Mouse (Mus musculus): ENCODE measurements around the gene Emid1. TPM values are rescaled to one million over a fixed set of nuclear protein-coding genes. Genes with fewer than 3 reads are reported as not detected.

Emid1 gene
- polyA plus RNA-seq, 1 experiment = 20.2 TPM

GRCm38 (mm10) chr11:5062860-5063505 lies 89.1 kb downstream of the Emid1 start:
- no peak overlapping the region for H3K27ac ChIP-seq (ENCODE audit: control insufficient read depth, insufficient read depth, low read depth, low read length, poor library complexity)
- TF ChIP-seq CTCF (IDR thresholded peaks at IDR 0.05; ENCODE audit: control insufficient read depth, insufficient read depth, low read length) (no peak), POLR2A (IDR thresholded peaks at IDR 0.05; ENCODE audit: borderline replicate concordance, control insufficient read depth, low read depth, low read length) (no peak)
- H3K4me1 ChIP-seq (ENCODE audit: control insufficient read depth, insufficient read depth, low read length) = peaks cover 1% of the 10 kb centered on the region; the same call in 1 of the 2 replicates
- WGBS = 66% methylated on average over 13 of the region's 13 CpGs
- no peak overlapping the region for H3K4me3 ChIP-seq (replicated peaks; ENCODE audit: control insufficient read depth, low read depth, low read length)

DNA sequence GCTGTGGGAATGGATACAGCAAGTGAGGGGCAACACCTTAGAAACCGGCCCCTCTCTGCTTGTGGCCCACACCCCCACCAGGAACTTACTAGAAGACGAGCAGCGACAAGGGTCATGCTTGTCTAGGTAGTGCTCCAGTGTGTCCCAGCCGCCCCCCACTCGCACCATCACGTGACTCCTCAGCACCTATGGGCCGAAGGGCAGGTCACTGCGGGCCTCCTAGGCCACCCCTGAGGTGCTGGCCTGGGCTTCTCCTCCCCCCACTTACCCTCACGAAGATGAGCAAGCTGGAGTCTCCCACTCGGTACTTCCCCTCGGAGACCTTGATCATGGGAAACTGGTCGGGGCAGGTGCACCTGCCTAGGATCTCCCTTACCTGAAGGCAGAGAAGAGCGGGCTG lies 89.7 kb downstream of the Emid1 start:
- Histone ChIP-seq H3K4me3 (replicated peaks; ENCODE audit: control insufficient read depth, low read depth, low read length) (no peak overlapping the region), H3K4me1 (ENCODE audit: control insufficient read depth, insufficient read depth, low read length) (peaks cover 1% of the 10 kb centered on the region; the same call in 1 of the 2 replicates), H3K27ac (ENCODE audit: control insufficient read depth, insufficient read depth, low read depth, low read length, poor library complexity) (peak overlapping the region; percentile 15; the same call in 1 of the 2 replicates)
- 27% methylated on average over 13 of the region's 13 CpGs for WGBS
- TF ChIP-seq CTCF (IDR thresholded peaks at IDR 0.05; ENCODE audit: control insufficient read depth, insufficient read depth, low read length) (no peak), POLR2A (IDR thresholded peaks at IDR 0.05; ENCODE audit: borderline replicate concordance, control insufficient read depth, low read depth, low read length) (no peak)

- Histone ChIP-seq H3K4me1 (ENCODE audit: control insufficient read depth, insufficient read depth, low read length) (peaks cover 1% of the 10 kb centered on the region; the same call in 1 of the 2 replicates), H3K27ac (ENCODE audit: control insufficient read depth, insufficient read depth, low read depth, low read length, poor library complexity) (no peak overlapping the region; the same call in 1 of the 2 replicates), H3K4me3 (replicated peaks; ENCODE audit: control insufficient read depth, low read depth, low read length) (no peak overlapping the region)
- 1% methylated on average over 62 of the region's 62 CpGs for WGBS
- TF ChIP-seq CTCF (IDR thresholded peaks at IDR 0.05; ENCODE audit: control insufficient read depth, insufficient read depth, low read length) (no peak), POLR2A (IDR thresholded peaks at IDR 0.05; ENCODE audit: borderline replicate concordance, control insufficient read depth, low read depth, low read length) (no peak)
Observed at GRCm38 (mm10) chr11:5061413-5062139, 90.5 kb downstream of the Emid1 start.

DNA sequence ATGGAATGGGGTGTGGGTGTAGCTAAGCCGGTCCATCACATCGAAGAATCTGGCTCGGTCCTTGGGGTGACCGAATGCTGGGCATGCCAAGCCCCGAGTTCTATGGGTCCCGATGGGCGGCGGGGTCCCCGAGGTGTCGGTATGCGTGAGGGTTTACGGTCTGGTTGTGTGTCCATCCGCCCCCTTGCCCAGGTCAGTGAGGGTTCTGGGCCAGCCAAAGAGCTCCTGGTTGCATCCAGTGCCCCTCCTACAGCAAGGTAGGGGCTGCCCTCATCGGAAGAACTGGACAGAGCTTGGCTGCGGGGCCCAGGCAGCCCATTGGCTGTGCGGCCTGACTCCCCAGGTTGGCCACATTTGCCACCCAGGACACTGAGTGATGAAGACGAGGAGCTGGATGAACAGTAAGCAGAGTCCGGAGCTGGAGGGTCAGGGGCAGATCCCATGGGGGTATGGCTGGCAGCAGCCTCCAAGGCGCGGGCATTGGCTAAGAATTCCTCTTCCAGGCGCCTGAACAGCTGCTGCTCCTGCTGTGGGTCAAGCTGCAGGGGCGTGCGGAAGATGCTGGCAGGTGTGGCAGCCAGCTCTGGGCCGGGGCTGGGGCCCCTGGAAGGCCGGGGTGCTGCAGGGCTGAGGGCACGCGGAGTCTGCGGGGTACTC lies 91.2 kb downstream of the Emid1 start:
- no peak overlapping the region for H3K27ac ChIP-seq (ENCODE audit: control insufficient read depth, insufficient read depth, low read depth, low read length, poor library complexity)
- 62% methylated on average over 28 of the region's 28 CpGs for WGBS
- no peak overlapping the region for H3K4me3 ChIP-seq (replicated peaks; ENCODE audit: control insufficient read depth, low read depth, low read length)
- no peak for TF ChIP-seq POLR2A (IDR thresholded peaks at IDR 0.05; ENCODE audit: borderline replicate concordance, control insufficient read depth, low read depth, low read length)
- no peak for TF ChIP-seq CTCF (IDR thresholded peaks at IDR 0.05; ENCODE audit: control insufficient read depth, insufficient read depth, low read length)
- peaks cover 1% of the 10 kb centered on the region; the same call in 1 of the 2 replicates for H3K4me1 ChIP-seq (ENCODE audit: control insufficient read depth, insufficient read depth, low read length)

DNA sequence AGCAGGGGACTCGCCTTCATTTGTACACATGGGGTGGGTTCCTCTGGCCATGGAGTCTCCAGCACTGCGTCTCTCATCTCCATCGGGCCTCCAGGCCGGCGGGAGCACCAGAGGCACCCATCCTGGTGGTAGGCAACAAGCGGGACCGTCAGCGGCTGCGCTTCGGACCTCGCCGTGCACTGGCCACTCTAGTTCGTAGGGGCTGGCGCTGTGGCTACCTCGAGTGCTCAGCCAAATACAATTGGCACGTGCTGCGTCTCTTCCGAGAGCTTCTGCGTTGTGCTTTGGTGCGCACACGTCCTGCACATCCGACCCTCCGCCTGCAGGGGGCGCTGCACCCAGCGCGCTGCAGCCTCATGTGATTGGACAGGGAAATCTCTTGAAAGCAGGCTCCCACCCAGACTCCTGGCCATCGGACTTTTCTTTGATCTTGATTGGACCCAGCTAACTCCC lies 92.3 kb downstream of the Emid1 start:
- H3K4me1 ChIP-seq (ENCODE audit: control insufficient read depth, insufficient read depth, low read length) = no peaks in the 10 kb centered on the region; the same call in 1 of the 2 replicates

DNA sequence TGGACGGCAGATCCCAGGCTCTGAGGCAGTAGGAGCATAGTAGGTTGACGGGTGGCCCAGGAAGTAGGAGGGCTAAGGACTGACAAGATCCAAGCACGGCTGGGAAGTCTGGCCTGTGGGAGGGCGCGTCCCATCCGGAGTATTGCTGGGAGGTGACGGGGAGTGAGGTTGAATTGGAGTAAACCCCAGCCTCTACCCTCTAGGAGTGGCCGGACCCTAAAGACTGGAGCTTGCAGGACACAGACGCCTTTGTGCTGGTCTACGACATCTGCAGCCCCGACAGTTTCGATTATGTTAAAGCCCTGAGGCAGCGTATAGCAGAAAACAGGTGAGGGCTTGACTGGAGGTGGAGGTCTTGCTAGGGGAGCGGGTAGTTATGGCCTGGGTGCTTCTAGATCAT lies 92.8 kb downstream of the Emid1 start:
- Histone ChIP-seq H3K4me1 (ENCODE audit: control insufficient read depth, insufficient read depth, low read length) (no peaks in the 10 kb centered on the region; the same call in 1 of the 2 replicates), H3K4me3 (replicated peaks; ENCODE audit: control insufficient read depth, low read depth, low read length) (no peak overlapping the region), H3K27ac (ENCODE audit: control insufficient read depth, insufficient read depth, low read depth, low read length, poor library complexity) (no peak overlapping the region)
- TF ChIP-seq POLR2A (IDR thresholded peaks at IDR 0.05; ENCODE audit: borderline replicate concordance, control insufficient read depth, low read depth, low read length) = no peak
- no peak for TF ChIP-seq CTCF (IDR thresholded peaks at IDR 0.05; ENCODE audit: control insufficient read depth, insufficient read depth, low read length)
- 37% methylated on average over 14 of the region's 14 CpGs for WGBS

More for the DNA sequence above, 92.3 kb downstream of the Emid1 start:
- no peak overlapping the region for H3K4me3 ChIP-seq (replicated peaks; ENCODE audit: control insufficient read depth, low read depth, low read length)
- H3K27ac ChIP-seq (ENCODE audit: control insufficient read depth, insufficient read depth, low read depth, low read length, poor library complexity) = no peak overlapping the region
- TF ChIP-seq POLR2A (IDR thresholded peaks at IDR 0.05; ENCODE audit: borderline replicate concordance, control insufficient read depth, low read depth, low read length) = peak; percentile 19; the same call in 1 of the 2 replicates
- TF ChIP-seq CTCF (IDR thresholded peaks at IDR 0.05; ENCODE audit: control insufficient read depth, insufficient read depth, low read length) = peak; percentile 81
- WGBS = 15% methylated on average over 27 of the region's 27 CpGs

DNA sequence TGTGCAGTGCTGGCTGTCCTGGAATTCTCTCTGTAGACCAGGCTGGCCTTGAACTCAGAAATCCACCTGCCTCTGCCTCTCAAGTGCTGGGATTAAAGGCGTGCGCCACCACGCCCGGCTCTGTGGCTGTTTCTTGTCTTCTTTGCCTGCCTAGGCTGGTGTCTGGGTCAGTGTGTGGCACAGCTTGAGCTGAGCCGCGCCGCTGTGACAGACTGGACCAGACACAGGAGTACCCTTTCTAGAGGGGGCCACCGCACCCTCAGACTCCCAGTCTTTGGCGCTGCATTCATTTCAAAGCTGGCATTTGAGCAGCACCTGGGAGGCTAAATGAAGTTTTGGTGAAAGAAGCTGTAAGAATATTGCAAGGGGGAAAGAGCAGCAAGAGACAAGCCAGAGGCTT lies 93.3 kb downstream of the Emid1 start:
- no peak overlapping the region for H3K4me3 ChIP-seq (replicated peaks; ENCODE audit: control insufficient read depth, low read depth, low read length)
- 29% methylated on average over 9 of the region's 9 CpGs for WGBS
- H3K27ac ChIP-seq (ENCODE audit: control insufficient read depth, insufficient read depth, low read depth, low read length, poor library complexity) = no peak overlapping the region
- no peaks in the 10 kb centered on the region; the same call in 1 of the 2 replicates for H3K4me1 ChIP-seq (ENCODE audit: control insufficient read depth, insufficient read depth, low read length)
- TF ChIP-seq POLR2A (IDR thresholded peaks at IDR 0.05; ENCODE audit: borderline replicate concordance, control insufficient read depth, low read depth, low read length) (no peak), CTCF (IDR thresholded peaks at IDR 0.05; ENCODE audit: control insufficient read depth, insufficient read depth, low read length) (no peak)
